Mouse (Mus musculus): ENCODE measurements around the gene Il3ra. TPM values are rescaled to one million over a fixed set of nuclear protein-coding genes. Genes with fewer than 3 reads are reported as not detected.

Il3ra gene
- polyA plus RNA-seq, 1 experiment from 2014 or later: 12.8 TPM

DNA sequence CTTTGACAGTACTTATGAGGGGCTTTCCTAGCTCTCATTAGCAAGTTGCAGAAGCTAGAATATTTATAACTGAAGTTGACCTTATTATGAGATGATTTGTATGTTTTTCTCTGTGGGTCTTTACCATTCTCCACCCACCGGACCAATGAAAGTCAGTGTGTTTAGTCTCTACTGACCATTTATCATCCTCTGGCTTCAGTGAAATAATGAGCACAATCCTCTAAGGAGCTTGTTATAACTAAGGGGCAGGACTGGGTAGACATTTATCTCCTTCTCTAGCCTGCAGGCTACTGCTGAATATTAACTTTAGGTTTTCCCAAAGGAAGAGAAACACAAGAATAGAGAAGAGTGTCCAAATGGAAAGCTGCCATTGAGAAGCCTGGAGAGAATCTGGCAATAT, 49.5 kb downstream of the Il3ra start:
- CTCF ChIA-PET: no interaction called here

GRCm38 (mm10) chr14:14400998-14401397, 54.9 kb downstream of the Il3ra start, which contains the start of gene Olfr721-ps1:
Gene Olfr721-ps1 (plus strand): TSS chr14:14401298.
- CTCF ChIA-PET: interaction anchor here (1.8 kb wide), 1 partner anchor 12 kb away, joined by 4 read pairs; no protein-coding TSS in a partner anchor
- POLR2A ChIA-PET: no interaction called here
- ATAC-seq: no peak
- no peak for TF ChIP-seq CTCF (IDR thresholded peaks at IDR 0.05)
- H3K27me3 ChIP-seq: peaks cover 3% of the 10 kb centered on the region
- DNase-seq (ENCODE audit: low read depth, low spot score): no peak
- in situ Hi-C loops (cut with MboI; ENCODE audit: low pct_unique_long_range_greater_than_20kb): no loop called here

More for the DNA sequence above, 49.5 kb downstream of the Il3ra start:
- in situ Hi-C loops (cut with MboI; ENCODE audit: low pct_unique_long_range_greater_than_20kb): no loop called here
- POLR2A ChIA-PET: no interaction called here
- no peak for TF ChIP-seq CTCF (IDR thresholded peaks at IDR 0.05)
- no peak for ATAC-seq
- DNase-seq (ENCODE audit: low read depth, low spot score): no peak
- no peaks in the 10 kb centered on the region for H3K27me3 ChIP-seq

Other genes starting within 250 kb of the Il3ra start
- 159 TPM for gene Psmd6, start 225.3 kb upstream of the Il3ra start, polyA plus RNA-seq (2021)
- gene Olfr720, start 159.4 kb upstream of the Il3ra start, polyA plus RNA-seq (2021): not detected
- gene Olfr31, start 23.4 kb upstream of the Il3ra start, polyA plus RNA-seq (2021): 0.06 TPM
- gene Olfr721-ps1, start 55.0 kb downstream of the Il3ra start, polyA plus RNA-seq (2021): not detected

Measured in Patski (cell line).